Comparison of ENCODE assay signal across 11 mouse cellular contexts in genomic region chr15:5446756-5447314, GRCm38 (mm10).
DNase-seq lines count a peak whose midpoint lies in the region; ATAC-seq lines count a peak whose summit lies in the region.
"Had no signal": no experiment of that assay in that cellular context is flagged by ENCODE, and none has a peak within 500 bp of the region (broad histone marks: within the 10 kb centered on the region; RNA-seq: fewer than 3 reads in every experiment).

No protein-coding gene starts in this region.

- peak; percentile 55 for ATAC-seq in activated CD4-positive, CD25-positive, alpha-beta regulatory T cell, adult 4 months
- peak; percentile 74 for ATAC-seq in megakaryocyte progenitor cell, adult 5-6 weeks (replicated peaks; ENCODE audit: poor library complexity)

- peak; percentile 7 for DNase-seq in layer of hippocampus, adult 11-12 months (ENCODE audit: low spot score)
- no peak for DNase-seq in layer of hippocampus, adult 8-10 months (ENCODE audit: low spot score in 2 of 2)
- DNase-seq in B cell, adult 2 months, result peak; percentile 73 to 75
- DNase-seq in kidney, adult 9 months, result no peak
- DNase-seq in embryo, embryonic 11 days, result no peak
- no peak for DNase-seq in cerebellum, adult 11-12 months
- DNase-seq: cerebellum, adult 8-10 months; heart, adult 2 months; heart, postnatal 14 days had no signal

Comparison
In these comparisons a context has a peak if more than half of its experiments do, and no peak if none do; other contexts are left out.
1. DNase-seq: peak in layer of hippocampus, adult 11-12 months (single experiment) and B cell, adult 2 months (2 of 2); none in layer of hippocampus, adult 8-10 months (0 of 2), kidney, adult 9 months (single experiment), embryo, embryonic 11 days (single experiment) and cerebellum, adult 11-12 months (single experiment).